Mouse (Mus musculus) c-Kit-positive CD71-positive TER-119-positive erythroid progenitor cells, embryonic 14.5 days (primary cell): Measurements from ENCODE around the gene Kif5a.
"Not testable (repeated sequence)": the region's sequence is repeated elsewhere in the genome, so short reads cannot be mapped to it uniquely, and the experiment has no call there.

Experiments
- DNase-seq: peaks from one replicate; pipeline ENCODE4 v3.0.0-alpha.2; 2013; ENCODE audit warnings: low spot score

Gene Kif5a

GRCm38 (mm10) chr10:127262548-127263398 is at the start of gene Kif5a:
Gene Kif5a (minus strand): TSS chr10:127263348.
- DNase-seq = no peak

DNA sequence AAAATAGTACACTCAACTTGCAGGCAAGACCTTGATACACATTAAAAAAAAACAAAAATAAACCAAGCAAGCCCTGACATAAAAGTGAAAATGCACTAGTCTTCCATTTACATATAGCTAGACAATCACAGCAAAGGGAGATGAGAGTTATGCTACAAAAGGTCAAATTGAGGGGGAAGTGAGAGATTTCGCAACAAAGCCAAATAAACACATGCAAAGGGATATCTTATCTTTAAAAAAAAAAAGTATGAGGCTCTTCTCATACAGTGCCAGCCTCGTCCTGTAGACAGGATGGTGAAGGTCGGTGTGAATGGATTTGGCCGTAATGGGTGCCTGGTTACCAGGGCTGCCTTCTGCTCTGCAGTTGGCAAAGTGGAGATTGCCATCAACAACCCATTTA is 49.7 kb upstream of the Kif5a start:
- DNase-seq = no peak

DNA sequence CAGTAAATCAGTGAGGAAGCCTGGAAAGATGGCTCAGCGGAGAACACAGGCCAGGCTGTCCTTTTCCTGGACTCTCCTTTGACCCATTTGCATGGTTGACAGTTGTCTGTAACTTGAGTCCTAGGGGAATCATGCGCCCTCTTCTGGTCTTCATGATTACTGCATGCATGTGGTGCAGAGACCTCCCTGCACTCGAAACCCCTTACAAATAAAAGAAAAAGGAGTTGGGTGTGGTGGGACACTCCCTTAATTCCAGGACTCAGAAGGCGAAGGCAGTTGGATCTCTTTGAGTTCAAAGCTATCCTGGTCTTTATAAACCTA is 49.2 kb upstream of the Kif5a start:
- peak; percentile 93 for DNase-seq

DNA sequence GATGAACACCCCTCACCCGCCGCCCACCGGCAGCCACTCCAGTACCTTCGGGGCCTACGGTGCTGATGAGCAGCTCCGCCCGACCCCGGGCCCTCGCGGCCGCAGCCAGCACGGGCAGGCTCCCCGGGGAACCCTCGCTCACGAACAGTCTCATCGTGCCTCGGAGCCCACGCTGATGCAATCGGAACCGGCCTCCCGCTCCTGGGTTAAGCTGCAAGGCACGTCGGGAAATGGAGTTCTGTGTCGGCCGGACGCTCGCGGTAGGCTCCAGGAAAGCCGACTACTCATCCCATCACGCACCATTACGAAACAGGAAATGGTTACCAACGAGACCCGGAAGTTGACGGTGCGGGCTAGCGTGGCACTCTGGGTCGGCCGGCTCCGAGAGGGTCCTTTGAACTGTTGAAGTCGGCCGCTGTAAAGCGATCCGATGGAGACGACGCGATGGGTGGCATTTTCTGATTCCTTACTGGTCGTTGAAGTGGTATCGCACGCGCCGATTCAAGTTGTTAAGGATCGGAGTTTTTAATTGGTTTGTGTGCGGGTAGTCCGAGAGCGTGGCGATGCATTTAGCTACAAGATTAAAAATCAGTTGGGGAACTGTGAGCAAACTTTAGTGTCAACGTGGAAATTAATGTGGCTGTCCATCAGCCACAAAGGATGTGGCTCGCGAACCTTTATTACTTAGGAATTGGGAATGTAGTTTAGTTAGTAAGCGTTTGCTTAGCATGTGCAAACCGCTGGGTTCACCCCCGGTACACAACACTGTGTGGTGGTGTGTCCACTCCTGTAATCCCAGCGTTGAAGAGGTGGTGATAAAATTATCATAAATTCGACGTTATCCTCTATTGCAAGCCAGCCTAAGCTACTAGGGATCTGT is 48.6 kb upstream of the Kif5a start, which contains the start of gene Mars:
Gene Mars, minus strand, starts transcription at position 311 of the 880 bp plus-strand sequence.
- peak; percentile 94 for DNase-seq

DNA sequence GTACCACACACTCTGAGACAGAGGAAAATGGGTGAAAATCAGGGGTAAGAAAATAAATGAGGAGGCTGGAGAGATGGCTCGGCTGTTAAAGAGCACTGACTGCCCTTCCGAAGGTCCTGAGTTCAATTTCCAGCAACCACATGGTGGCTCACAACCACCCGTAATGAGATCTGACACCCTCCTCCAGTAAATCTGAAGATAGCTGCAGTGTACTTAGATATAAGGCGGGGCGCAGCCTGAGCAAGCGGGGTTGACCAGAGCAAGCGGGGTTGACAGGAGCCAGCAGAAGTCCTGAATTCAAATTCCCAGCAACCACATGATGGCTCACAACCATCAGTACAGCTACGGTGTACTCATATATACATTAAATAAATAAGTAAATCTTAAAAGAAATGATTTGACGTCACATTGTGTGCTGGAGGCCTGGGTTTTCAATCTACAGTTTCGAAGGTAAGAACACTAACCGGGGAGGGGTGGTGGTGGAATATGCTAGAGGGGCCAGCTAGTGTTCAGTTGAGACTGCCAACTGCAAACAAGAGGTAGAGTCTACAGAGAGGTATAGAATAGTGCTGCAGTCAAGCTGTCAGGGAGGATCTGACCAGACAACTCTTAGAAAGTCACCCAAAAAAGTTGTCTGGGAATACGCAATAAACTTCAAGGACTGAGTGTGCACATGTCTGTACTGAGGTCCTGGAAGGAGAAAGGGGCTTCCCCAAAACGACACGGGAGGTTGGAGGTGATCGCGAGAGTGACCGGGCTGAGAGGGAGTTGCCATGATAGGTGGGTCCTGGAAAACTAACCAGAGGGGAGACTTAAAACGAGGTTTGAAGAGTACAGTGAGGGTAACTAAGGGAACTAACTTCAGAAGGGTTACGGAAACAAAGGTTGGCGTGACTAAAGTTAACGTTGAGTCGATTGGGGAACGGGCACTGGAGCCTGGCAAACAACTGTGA is 47.7 kb upstream of the Kif5a start:
- DNase-seq = peak; percentile 59

- DNase-seq = not testable (repeated sequence)
Observed at GRCm38 (mm10) chr10:127309167-127309566, 46.0 kb upstream of the Kif5a start.

GRCm38 (mm10) chr10:127303136-127303535 is 40.0 kb upstream of the Kif5a start:
- DNase-seq = no peak

- no peak for DNase-seq
Observed at GRCm38 (mm10) chr10:127300361-127300760, 37.2 kb upstream of the Kif5a start.

GRCm38 (mm10) chr10:127297015-127297871 is 34.1 kb upstream of the Kif5a start:
- no peak for DNase-seq

DNA sequence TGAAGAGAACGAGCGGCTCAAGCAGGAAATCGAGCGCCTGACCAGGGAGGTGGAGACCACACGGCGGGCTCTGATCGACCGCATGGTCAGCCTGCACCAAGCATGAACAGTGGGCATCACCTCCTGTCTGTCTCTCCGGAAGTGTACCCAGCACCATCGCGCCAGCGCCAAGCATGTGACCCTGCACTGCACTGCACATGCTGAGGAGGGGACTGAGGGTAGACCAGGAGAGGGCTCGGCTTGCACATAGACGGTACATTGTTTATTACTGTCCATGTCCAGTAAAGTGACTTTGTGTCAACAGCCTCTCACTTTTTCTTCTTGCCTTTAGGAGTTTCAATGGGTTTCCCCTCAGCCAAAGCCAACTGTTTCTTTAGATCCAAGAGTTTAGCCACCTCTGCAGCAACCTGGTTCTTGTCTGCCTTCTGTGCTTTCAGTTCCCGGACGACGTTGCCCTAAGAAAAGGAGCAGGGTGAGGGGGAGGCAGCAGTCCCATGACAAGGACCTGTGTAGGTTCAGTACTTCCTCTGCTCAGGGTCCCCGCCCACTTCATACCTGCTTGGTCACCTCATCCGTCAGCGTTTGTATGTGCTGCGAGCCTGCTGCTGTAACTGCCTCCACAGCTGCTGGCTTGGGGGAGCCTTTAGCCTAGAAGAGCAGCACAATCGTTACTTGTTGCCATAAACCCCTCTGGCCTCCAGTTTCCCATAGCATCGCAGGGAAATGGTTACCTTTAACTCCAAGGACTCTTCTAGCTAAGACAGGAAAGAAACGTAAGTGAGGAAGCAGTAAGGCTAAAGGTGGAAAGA is 33.0 kb upstream of the Kif5a start:
- no peak for DNase-seq

- no peak for DNase-seq
Observed at GRCm38 (mm10) chr10:127294895-127295510, 31.9 kb upstream of the Kif5a start.

- DNase-seq = no peak
Observed at GRCm38 (mm10) chr10:127293590-127294113, 30.5 kb upstream of the Kif5a start.

DNA sequence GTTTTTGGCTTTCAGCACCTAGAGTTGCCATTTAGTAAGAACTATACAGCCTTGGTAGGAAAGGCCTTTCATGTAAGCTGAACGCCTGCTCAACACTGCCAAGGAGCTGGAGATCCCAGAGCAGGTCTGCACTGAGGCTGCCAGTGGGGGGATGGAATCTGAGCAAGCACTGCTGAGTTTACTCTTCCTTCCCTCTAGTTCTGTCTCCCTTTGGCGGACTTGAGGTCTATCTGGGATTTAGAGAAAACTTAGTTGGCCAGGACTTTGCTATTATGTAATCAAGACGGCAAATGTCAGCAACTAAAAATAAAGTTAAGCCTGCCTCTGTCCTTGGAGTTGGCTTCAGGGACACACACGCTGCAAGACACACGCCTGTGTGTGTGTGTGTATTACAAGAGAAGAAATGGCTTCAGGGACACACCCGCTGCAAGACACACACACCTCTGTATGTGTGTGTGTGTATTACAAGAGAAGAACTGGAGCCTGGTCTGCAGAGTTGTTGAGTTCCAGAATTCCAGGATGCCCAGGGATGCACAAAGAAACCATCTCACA is 29.9 kb upstream of the Kif5a start:
- DNase-seq = no peak

DNA sequence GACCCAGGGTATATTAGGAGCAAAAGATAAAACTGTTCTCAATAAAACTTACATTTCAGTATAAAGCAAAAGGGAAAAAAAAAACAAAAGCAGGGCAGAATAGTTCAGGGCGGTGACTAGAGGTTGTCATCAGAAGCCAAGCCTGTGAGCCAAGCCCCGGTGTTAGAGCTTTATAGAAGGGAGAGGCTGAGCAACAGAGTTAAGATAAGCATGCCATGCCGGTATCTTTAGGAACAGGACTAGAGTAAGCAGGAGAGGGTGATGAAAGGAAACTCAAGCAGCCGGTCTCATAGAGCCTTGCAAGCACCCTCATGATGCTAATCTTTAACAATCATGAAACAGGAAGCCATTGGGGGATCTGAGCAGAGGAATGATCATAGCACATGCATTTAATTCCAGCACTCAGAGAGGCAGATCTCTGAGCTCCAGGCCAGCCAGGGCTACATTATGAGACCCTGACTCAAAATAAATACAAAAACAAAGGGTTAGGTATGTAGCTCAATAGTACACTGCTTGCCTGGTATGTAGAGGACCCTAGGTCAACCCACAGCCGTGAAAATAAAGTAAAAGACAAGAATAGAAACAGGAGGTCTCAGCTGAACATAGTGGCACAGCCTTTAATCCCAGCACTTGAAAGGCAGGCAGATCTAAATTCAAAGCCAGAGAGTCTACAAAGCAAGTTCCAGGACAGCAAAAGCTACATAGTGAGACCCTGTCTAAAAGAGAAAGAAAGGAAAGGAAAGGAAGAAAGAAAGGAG is 28.9 kb upstream of the Kif5a start:
- DNase-seq = peak; percentile 84

GRCm38 (mm10) chr10:127290930-127291880 is 28.1 kb upstream of the Kif5a start:
- DNase-seq = peak; percentile 70

- peak; percentile 100 for DNase-seq
Observed at GRCm38 (mm10) chr10:127290307-127290929, 27.3 kb upstream of the Kif5a start.
